Mouse (Mus musculus): ENCODE measurements around the gene Rfx5. TPM values are rescaled to one million over a fixed set of nuclear protein-coding genes. Genes with fewer than 3 reads are reported as not detected.

Gene Rfx5
- polyA plus RNA-seq, 2 experiments = 12.9 to 29.9 TPM

- WGBS = 20% methylated on average over 9 of the region's 9 CpGs
- H3K4me1 ChIP-seq (ENCODE audit: control insufficient read depth, insufficient read depth, low read length) = peaks cover 11% of the 10 kb centered on the region
- H3K4me2 ChIP-seq (replicated peaks; ENCODE audit: low read depth, low read length, severe bottlenecking) = peak overlapping the region; percentile 76
- peak overlapping the region; percentile 90 for H3K9ac ChIP-seq (ENCODE audit: low read depth, low read length, severe bottlenecking)
- ATAC-seq (ENCODE audit: low FRiP score, low read depth) = no peak
- DNase-seq (ENCODE audit: low spot score) = no peak
- H3K36me3 ChIP-seq (ENCODE audit: control insufficient read depth, insufficient read depth, low read length) = peaks cover 9% of the 10 kb centered on the region
- H3K9me3 ChIP-seq (ENCODE audit: control insufficient read depth, low read length) = no peaks in the 10 kb centered on the region
- no peaks in the 10 kb centered on the region for H3K27me3 ChIP-seq (ENCODE audit: control insufficient read depth, insufficient read depth, low read length)
- peak overlapping the region; percentile 93 for H3K4me3 ChIP-seq (replicated peaks; ENCODE audit: low read length)
- no peak for TF ChIP-seq POLR2A (IDR thresholded peaks at IDR 0.05; ENCODE audit: borderline replicate concordance, extremely low read depth, insufficient read depth, insufficient read length)
- H3K27ac ChIP-seq (replicated peaks; ENCODE audit: low read depth, low read length) = no peak overlapping the region
Observed at GRCm38 (mm10) chr3:94974026-94974527, 20.2 kb downstream of the Rfx5 start.

GRCm38 (mm10) chr3:94974528-94975422 is 20.9 kb downstream of the Rfx5 start, which contains the start of gene Pi4kb:
Gene Pi4kb (plus strand): TSS chr3:94974731.
- Histone ChIP-seq H3K27me3 (ENCODE audit: control insufficient read depth, insufficient read depth, low read length) (no peaks in the 10 kb centered on the region), H3K9ac (ENCODE audit: low read depth, low read length, severe bottlenecking) (peak within 1 kb of the TSS; percentile 90), H3K4me2 (replicated peaks; ENCODE audit: low read depth, low read length, severe bottlenecking) (peak within 1 kb of the TSS; percentile 76), H3K36me3 (ENCODE audit: control insufficient read depth, insufficient read depth, low read length) (peaks cover 9% of the 10 kb centered on the region), H3K9me3 (ENCODE audit: control insufficient read depth, low read length) (no peaks in the 10 kb centered on the region), H3K4me3 (replicated peaks; ENCODE audit: low read length) (peak within 1 kb of the TSS; percentile 93), H3K27ac (replicated peaks; ENCODE audit: low read depth, low read length) (peak within 1 kb of the TSS; percentile 89), H3K4me1 (ENCODE audit: control insufficient read depth, insufficient read depth, low read length) (peaks cover 11% of the 10 kb centered on the region)
- under 1% methylated on average over 48 of the region's 57 CpGs for WGBS
- 0 out of 2 replicates have a peak, but pooled peaks have one; percentile 22 for TF ChIP-seq POLR2A (IDR thresholded peaks at IDR 0.05; ENCODE audit: borderline replicate concordance, extremely low read depth, insufficient read depth, insufficient read length)
- peak; percentile 96 for DNase-seq (ENCODE audit: low spot score)
- ATAC-seq (ENCODE audit: low FRiP score, low read depth) = peak; percentile 95

- Histone ChIP-seq H3K9ac (ENCODE audit: low read depth, low read length, severe bottlenecking) (no peak overlapping the region), H3K9me3 (ENCODE audit: control insufficient read depth, low read length) (no peaks in the 10 kb centered on the region), H3K4me2 (replicated peaks; ENCODE audit: low read depth, low read length, severe bottlenecking) (no peak overlapping the region), H3K27ac (replicated peaks; ENCODE audit: low read depth, low read length) (no peak overlapping the region), H3K27me3 (ENCODE audit: control insufficient read depth, insufficient read depth, low read length) (no peaks in the 10 kb centered on the region), H3K4me1 (ENCODE audit: control insufficient read depth, insufficient read depth, low read length) (peaks cover 9% of the 10 kb centered on the region), H3K4me3 (replicated peaks; ENCODE audit: low read length) (no peak overlapping the region), H3K36me3 (ENCODE audit: control insufficient read depth, insufficient read depth, low read length) (peaks cover 50% of the 10 kb centered on the region)
- ATAC-seq (ENCODE audit: low FRiP score, low read depth) = no peak
- WGBS = 91% methylated on average over 11 of the region's 11 CpGs
- no peak for TF ChIP-seq POLR2A (IDR thresholded peaks at IDR 0.05; ENCODE audit: borderline replicate concordance, extremely low read depth, insufficient read depth, insufficient read length)
- DNase-seq (ENCODE audit: low spot score) = no peak
Observed at GRCm38 (mm10) chr3:94984312-94984711, 30.4 kb downstream of the Rfx5 start.

GRCm38 (mm10) chr3:94985513-94985912 is 31.6 kb downstream of the Rfx5 start:
- H3K4me1 ChIP-seq (ENCODE audit: control insufficient read depth, insufficient read depth, low read length) = peaks cover 15% of the 10 kb centered on the region
- TF ChIP-seq POLR2A (IDR thresholded peaks at IDR 0.05; ENCODE audit: borderline replicate concordance, extremely low read depth, insufficient read depth, insufficient read length) = no peak
- no peak overlapping the region for H3K4me3 ChIP-seq (replicated peaks; ENCODE audit: low read length)
- H3K9ac ChIP-seq (ENCODE audit: low read depth, low read length, severe bottlenecking) = no peak overlapping the region
- no peaks in the 10 kb centered on the region for H3K27me3 ChIP-seq (ENCODE audit: control insufficient read depth, insufficient read depth, low read length)
- no peaks in the 10 kb centered on the region for H3K9me3 ChIP-seq (ENCODE audit: control insufficient read depth, low read length)
- no peak overlapping the region for H3K4me2 ChIP-seq (replicated peaks; ENCODE audit: low read depth, low read length, severe bottlenecking)
- DNase-seq (ENCODE audit: low spot score) (no peak), ATAC-seq (ENCODE audit: low FRiP score, low read depth) (no peak)
- 90% methylated on average over 2 of the region's 2 CpGs for WGBS
- H3K36me3 ChIP-seq (ENCODE audit: control insufficient read depth, insufficient read depth, low read length) = peaks cover 50% of the 10 kb centered on the region
- no peak overlapping the region for H3K27ac ChIP-seq (replicated peaks; ENCODE audit: low read depth, low read length)

GRCm38 (mm10) chr3:94987578-94987977 is 33.7 kb downstream of the Rfx5 start:
- ATAC-seq (ENCODE audit: low FRiP score, low read depth) = no peak
- TF ChIP-seq POLR2A (IDR thresholded peaks at IDR 0.05; ENCODE audit: borderline replicate concordance, extremely low read depth, insufficient read depth, insufficient read length) = no peak
- Histone ChIP-seq H3K9ac (ENCODE audit: low read depth, low read length, severe bottlenecking) (no peak overlapping the region), H3K4me1 (ENCODE audit: control insufficient read depth, insufficient read depth, low read length) (peaks cover 15% of the 10 kb centered on the region), H3K36me3 (ENCODE audit: control insufficient read depth, insufficient read depth, low read length) (peaks cover 49% of the 10 kb centered on the region), H3K4me3 (replicated peaks; ENCODE audit: low read length) (no peak overlapping the region), H3K4me2 (replicated peaks; ENCODE audit: low read depth, low read length, severe bottlenecking) (no peak overlapping the region), H3K27me3 (ENCODE audit: control insufficient read depth, insufficient read depth, low read length) (no peaks in the 10 kb centered on the region), H3K9me3 (ENCODE audit: control insufficient read depth, low read length) (no peaks in the 10 kb centered on the region), H3K27ac (replicated peaks; ENCODE audit: low read depth, low read length) (no peak overlapping the region)
- DNase-seq (ENCODE audit: low spot score) = peak; percentile 38

Measured in limb, embryonic 14.5 days (tissue).